Mouse (Mus musculus) heart, postnatal 0 days (tissue): ENCODE measurements around the gene Trim37. TPM values are rescaled to one million over a fixed set of nuclear protein-coding genes. Genes with fewer than 3 reads are reported as not detected.

ENCODE experiments used
- ATAC-seq: fragments of 200-750 bp; cut with Nextera tagmentation; 2 replicates; pipeline ENCODE4 v1.8.0; 2017; ENCODE audit warnings: low read depth, moderate number of reproducible peaks, moderate library complexity; ENCODE audit not compliant: insufficient read depth
- DNase-seq: peaks from one replicate; pipeline ENCODE4 v3.0.0-alpha.2; 2016; ENCODE audit warnings: low spot score
- H3K27ac ChIP-seq: fragments of 300-500 bp; sonication (generic); 2 replicates; pipeline ENCODE4 v1.5.1; 2014; ENCODE audit warnings: low read depth, mild to moderate bottlenecking
- H3K27me3 ChIP-seq: fragments of 300-500 bp; sonication (generic); 2 replicates; pipeline ENCODE4 v1.6.1; 2014; ENCODE audit warnings: low read length, mixed read lengths; ENCODE audit not compliant: control insufficient read depth, insufficient read depth
- H3K36me3 ChIP-seq: fragments of 300-500 bp; sonication (generic); replicated peaks from 2 replicates; pipeline ENCODE4 v1.6.1; 2014; ENCODE audit warnings: low read length, mixed read lengths; ENCODE audit not compliant: control insufficient read depth, insufficient read depth
- H3K4me1 ChIP-seq: fragments of 300-500 bp; sonication (generic); 2 replicates; pipeline ENCODE4 v1.6.1; 2014; ENCODE audit warnings: antibody characterized with exemption; ENCODE audit not compliant: control insufficient read depth, insufficient read depth
- H3K4me2 ChIP-seq: fragments of 300-500 bp; sonication (generic); 2 replicates; pipeline ENCODE4 v1.6.1; 2014; ENCODE audit warnings: low read depth, mild to moderate bottlenecking, low read length, moderate library complexity
- H3K4me3 ChIP-seq: fragments of 300-500 bp; sonication (generic); 2 replicates; pipeline ENCODE4 v1.5.1; 2014; ENCODE audit warnings: low read depth, low read length
- H3K9ac ChIP-seq: fragments of 300-500 bp; sonication (generic); replicated peaks from 2 replicates; pipeline ENCODE4 v1.6.1; 2014; ENCODE audit warnings: low read depth, low read length, mixed read lengths
- H3K9me3 ChIP-seq: fragments of 300-500 bp; sonication (generic); replicated peaks from 2 replicates; pipeline ENCODE4 v1.6.1; 2016; ENCODE audit warnings: low read length; ENCODE audit not compliant: control insufficient read depth
- CTCF ChIP-seq: IDR thresholded peaks from 2 replicates; pipeline ENCODE4 v1.5.1; 2016; ENCODE audit warnings: antibody characterized with exemption, control low read depth, low read depth
- EP300 ChIP-seq: IDR thresholded peaks from 2 replicates; pipeline ENCODE4 v1.6.1; 2016; ENCODE audit warnings: antibody characterized with exemption, low read depth
- WGBS: fragments of 180-500 bp; shearing (Covaris S2); extraction: QIAGEN DNeasy Blood & Tissue Kit; methylation state at CpG from one replicate; pipeline ENCODE4 v1.1.7; 2014; 5-methylcytosine and 5-hydroxymethylcytosine counted together
- polyA plus RNA-seq: library from polyadenylated mRNA; unstranded; fragments of >200 nt; fragmentation: Nextera tagmentation; extraction: Ambion mirVana; gene quantifications from 2 replicates; pipeline ENCODE4 v1.2.1, GENCODE M21; 2015
- total RNA-seq: library from RNA; depleted of rRNA; stranded (reverse); fragments of >200 nt; gene quantifications from 2 replicates; pipeline ENCODE4 v1.2.3, GENCODE M21; 2014; ENCODE audit warnings: low replicate concordance

The Trim37 gene
- total and polyA plus RNA-seq, 2 experiments from 2014 or later: 5.8 to 10.8 TPM

DNA sequence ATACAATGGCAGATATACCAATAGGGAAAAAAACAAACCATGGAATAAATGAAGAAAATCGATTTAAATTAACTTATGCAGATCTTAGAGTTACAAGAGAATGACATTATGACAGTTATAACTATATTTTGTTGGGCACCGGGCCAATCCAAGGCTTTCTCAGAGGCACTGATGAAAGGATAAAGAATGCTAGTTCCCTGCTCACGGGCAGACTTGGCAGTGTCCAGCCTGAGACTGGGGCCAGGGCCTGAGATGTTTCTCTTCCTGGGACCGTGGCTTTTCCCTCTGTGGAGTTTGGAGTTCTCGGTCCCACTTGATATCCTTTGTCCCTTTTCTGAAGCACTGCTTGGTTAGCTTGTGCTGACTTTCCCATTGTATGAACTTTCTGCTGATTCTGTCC lies 46.7 kb downstream of the Trim37 start:
- no peak for ATAC-seq

DNA sequence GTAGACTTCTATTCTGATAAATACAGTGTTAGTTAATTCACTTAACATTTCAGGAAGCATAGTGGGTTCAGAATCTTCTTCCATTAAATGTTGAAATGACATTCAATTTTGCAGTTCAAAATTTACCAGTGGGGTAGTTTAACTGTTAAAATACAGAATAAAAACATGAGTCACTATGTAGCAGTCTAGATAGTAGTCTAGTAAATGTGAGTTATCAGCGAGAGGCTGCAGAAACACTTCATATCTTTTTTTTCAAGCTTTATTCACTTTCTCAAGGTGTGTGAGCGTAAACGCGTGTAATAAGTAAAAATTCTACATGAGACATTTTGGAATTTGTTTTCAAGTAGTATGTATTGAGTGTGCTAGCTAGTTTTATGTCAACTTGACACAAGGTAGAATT lies 48.2 kb downstream of the Trim37 start:
- TF ChIP-seq CTCF: no peak
- no peak for TF ChIP-seq EP300
- no peaks in the 10 kb centered on the region for H3K9me3 ChIP-seq
- DNase-seq (no peak), ATAC-seq (no peak)
- no peak overlapping the region for H3K27ac ChIP-seq
- H3K27me3 ChIP-seq: no peaks in the 10 kb centered on the region
- no peak overlapping the region for H3K4me3 ChIP-seq
- no peak overlapping the region for H3K9ac ChIP-seq
- 94% methylated on average over 4 of the region's 4 CpGs for WGBS
- 0 out of 2 replicates have a peak, but pooled peaks cover 8% of the 10 kb centered on the region for H3K36me3 ChIP-seq
- no peak overlapping the region for H3K4me2 ChIP-seq
- H3K4me1 ChIP-seq: no peaks in the 10 kb centered on the region

More for the DNA sequence above, 46.7 kb downstream of the Trim37 start:
- Histone ChIP-seq H3K4me2 (no peak overlapping the region), H3K4me1 (no peaks in the 10 kb centered on the region), H3K27me3 (no peaks in the 10 kb centered on the region), H3K4me3 (no peak overlapping the region), H3K9me3 (no peaks in the 10 kb centered on the region), H3K27ac (no peak overlapping the region), H3K9ac (no peak overlapping the region), H3K36me3 (0 out of 2 replicates have a peak, but pooled peaks cover 12% of the 10 kb centered on the region)
- 65% methylated on average over 5 of the region's 5 CpGs for WGBS
- TF ChIP-seq CTCF: no peak
- no peak for TF ChIP-seq EP300
- no peak for DNase-seq

DNA sequence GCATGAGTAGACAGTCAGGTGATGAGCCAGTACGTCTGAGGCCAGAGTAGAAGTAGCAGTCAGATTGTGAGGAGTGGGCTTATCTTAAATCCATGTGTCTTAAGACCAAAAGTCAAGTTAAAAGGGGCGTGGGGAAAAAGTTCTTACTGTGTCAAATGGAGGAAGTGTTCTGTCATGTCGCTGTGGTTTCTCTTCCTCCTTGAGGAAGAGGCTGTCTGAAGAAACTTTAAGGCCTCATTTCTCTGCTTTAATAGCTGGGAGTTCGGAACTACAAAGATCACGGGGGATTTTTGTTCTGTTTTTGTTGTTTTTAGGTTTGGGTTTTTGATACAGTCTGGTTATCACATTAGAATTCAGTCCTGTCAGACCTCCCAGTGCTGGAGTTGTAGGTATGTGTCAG lies 85.4 kb downstream of the Trim37 start:
- Histone ChIP-seq H3K27ac (no peak overlapping the region), H3K4me1 (no peaks in the 10 kb centered on the region), H3K4me2 (no peak overlapping the region), H3K27me3 (no peaks in the 10 kb centered on the region), H3K9me3 (no peaks in the 10 kb centered on the region), H3K4me3 (no peak overlapping the region), H3K9ac (no peak overlapping the region), H3K36me3 (0 out of 2 replicates have a peak, but pooled peaks cover 10% of the 10 kb centered on the region)
- ATAC-seq (no peak), DNase-seq (no peak)
- WGBS: 61% methylated on average over 5 of the region's 5 CpGs
- TF ChIP-seq EP300 (no peak), CTCF (no peak)

DNA sequence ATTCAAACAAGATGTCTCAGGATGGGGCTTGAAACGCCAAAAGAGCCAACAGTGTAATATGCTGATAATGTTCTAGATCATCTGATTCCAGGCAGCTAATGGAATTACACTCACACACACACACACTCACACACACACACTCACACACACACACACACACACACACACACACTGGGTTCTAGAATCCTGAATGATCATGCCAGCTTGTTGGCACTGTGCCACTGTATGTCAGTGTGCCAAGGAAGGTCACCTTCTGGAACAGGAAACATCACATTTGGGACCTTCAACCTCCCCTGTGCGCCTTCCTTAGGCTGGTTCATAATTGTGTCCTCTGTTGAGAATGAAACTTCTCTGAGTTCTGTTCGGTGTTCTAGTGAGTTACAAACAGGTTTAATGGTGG lies 95.8 kb downstream of the Trim37 start:
- no peaks in the 10 kb centered on the region for H3K27me3 ChIP-seq
- TF ChIP-seq EP300 (no peak), CTCF (no peak)
- WGBS: 84% methylated on average over 3 of the region's 3 CpGs
- H3K4me1 ChIP-seq: 0 out of 2 replicates have a peak, but pooled peaks cover 3% of the 10 kb centered on the region
- H3K9me3 ChIP-seq: no peaks in the 10 kb centered on the region
- no peak overlapping the region for H3K4me3 ChIP-seq
- no peak overlapping the region for H3K27ac ChIP-seq
- no peak overlapping the region for H3K4me2 ChIP-seq
- no peak for ATAC-seq
- no peak for DNase-seq
- peaks cover 39% of the 10 kb centered on the region for H3K36me3 ChIP-seq
- H3K9ac ChIP-seq: no peak overlapping the region

DNA sequence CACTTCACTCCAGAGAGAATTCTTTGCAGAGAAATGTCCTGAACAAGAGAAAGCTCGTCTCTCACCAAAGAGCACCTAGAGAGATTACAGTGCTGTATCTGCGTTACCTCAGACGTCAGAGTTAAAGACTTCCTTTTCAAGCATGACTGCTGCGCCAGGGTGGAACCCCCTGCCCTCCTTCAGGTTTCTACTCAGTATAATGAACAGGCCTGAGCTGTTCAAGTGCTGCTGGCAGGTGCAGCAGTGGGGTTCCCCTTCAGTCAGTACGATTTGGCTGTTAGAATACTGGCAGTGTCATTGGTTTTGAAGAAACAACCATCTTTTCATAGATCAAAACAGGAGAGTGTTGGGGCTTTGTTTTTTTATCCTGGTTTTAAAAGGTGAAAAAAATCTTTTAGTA lies 100.2 kb downstream of the Trim37 start:
- 0 out of 2 replicates have a peak, but pooled peaks cover 3% of the 10 kb centered on the region for H3K4me1 ChIP-seq
- TF ChIP-seq CTCF: no peak
- no peak for TF ChIP-seq EP300
- no peaks in the 10 kb centered on the region for H3K9me3 ChIP-seq
- no peak overlapping the region for H3K9ac ChIP-seq
- peaks cover 35% of the 10 kb centered on the region for H3K36me3 ChIP-seq
- no peak overlapping the region for H3K4me2 ChIP-seq
- no peaks in the 10 kb centered on the region for H3K27me3 ChIP-seq
- ATAC-seq: no peak
- no peak overlapping the region for H3K4me3 ChIP-seq
- no peak for DNase-seq
- WGBS: 68% methylated on average over 5 of the region's 5 CpGs
- no peak overlapping the region for H3K27ac ChIP-seq

DNA sequence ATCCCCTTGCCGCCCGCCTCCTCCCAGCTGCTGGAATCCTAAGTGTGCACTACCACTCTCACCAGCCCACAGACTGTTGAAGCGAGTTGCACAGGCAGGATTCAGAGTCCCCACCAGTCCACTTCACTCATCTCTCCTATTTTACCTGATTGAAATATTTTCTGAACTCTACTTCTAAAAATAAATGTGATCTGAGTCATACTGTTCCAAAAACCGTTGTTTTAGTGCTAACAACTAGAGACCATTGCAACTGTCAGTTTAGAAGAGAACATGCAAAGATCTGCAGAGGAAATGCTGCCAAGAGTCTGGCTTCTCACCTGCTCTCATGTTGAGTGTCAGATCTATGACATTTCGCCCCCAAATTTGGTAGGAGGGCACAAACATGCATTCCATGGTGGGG lies 106.5 kb downstream of the Trim37 start:
- H3K9ac ChIP-seq: no peak overlapping the region
- peaks cover 37% of the 10 kb centered on the region for H3K36me3 ChIP-seq
- no peaks in the 10 kb centered on the region for H3K9me3 ChIP-seq
- peaks cover 10% of the 10 kb centered on the region; the same call in 1 of the 2 replicates for H3K4me1 ChIP-seq
- DNase-seq (no peak), ATAC-seq (no peak)
- no peak overlapping the region for H3K4me3 ChIP-seq
- WGBS: 83% methylated on average over 5 of the region's 5 CpGs
- H3K27me3 ChIP-seq: no peaks in the 10 kb centered on the region
- no peak overlapping the region for H3K4me2 ChIP-seq
- no peak overlapping the region for H3K27ac ChIP-seq
- TF ChIP-seq EP300 (no peak), CTCF (no peak)
